Comparison of ENCODE assay signal across 8 mouse cellular contexts in genomic region chr4:141444451-141445327, GRCm38 (mm10). TPM values are rescaled to one million over a fixed set of nuclear protein-coding genes. Genes with fewer than 3 reads are reported as not detected.
DNase-seq lines count a peak whose midpoint lies in the region; ATAC-seq and TF ChIP-seq lines count a peak whose summit lies in the region.

Gene Zbtb17 (plus strand): TSS chr4:141444654.

- peaks cover 4% of the 10 kb centered on the region; the same call in 1 of the 2 replicates for H3K27me3 ChIP-seq in E14TG2a.4 (ENCODE audit: insufficient read depth, low read length)
- H3K27me3 ChIP-seq in forebrain, embryonic 12.5 days: no peaks in the 10 kb centered on the region
- no peaks in the 10 kb centered on the region for H3K27me3 ChIP-seq in heart, embryonic 16.5 days (ENCODE audit: control insufficient read depth, insufficient read depth, low read length)
- H3K27me3 ChIP-seq in liver, embryonic 15.5 days: no peaks in the 10 kb centered on the region
- H3K27me3 ChIP-seq in neural tube, embryonic 11.5 days (ENCODE audit: control insufficient read depth, insufficient read depth, low read length): no peaks in the 10 kb centered on the region
- H3K27me3 ChIP-seq in stomach, embryonic 16.5 days (ENCODE audit: control insufficient read depth, insufficient read depth, low read length): no peaks in the 10 kb centered on the region

- H3K4me3 ChIP-seq in E14TG2a.4 (replicated peaks; ENCODE audit: low read length): peak within 1 kb of the TSS; percentile 97
- H3K4me3 ChIP-seq in forebrain, embryonic 12.5 days (replicated peaks): peak within 1 kb of the TSS; percentile 100
- H3K4me3 ChIP-seq in heart, embryonic 16.5 days (ENCODE audit: low read length): peak within 1 kb of the TSS; percentile 98
- peak within 1 kb of the TSS; percentile 99 for H3K4me3 ChIP-seq in liver, embryonic 15.5 days (replicated peaks)
- H3K4me3 ChIP-seq in neural tube, embryonic 11.5 days (ENCODE audit: low read depth, low read length): peak within 1 kb of the TSS; percentile 99
- H3K4me3 ChIP-seq in stomach, embryonic 16.5 days (replicated peaks; ENCODE audit: low read length): peak within 1 kb of the TSS; percentile 97

- under 1% methylated on average over 75 of the region's 102 CpGs for WGBS in forebrain, embryonic 12.5 days
- WGBS in heart, embryonic 16.5 days: under 1% methylated on average over 77 of the region's 102 CpGs
- WGBS in liver, embryonic 15.5 days (ENCODE audit: insufficient replicate concordance): under 1% methylated on average over 89 of the region's 102 CpGs
- WGBS in neural tube, embryonic 11.5 days: under 1% methylated on average over 73 of the region's 102 CpGs
- under 1% methylated on average over 76 of the region's 102 CpGs for WGBS in stomach, embryonic 16.5 days

- H3K9ac ChIP-seq in forebrain, embryonic 12.5 days: peak within 1 kb of the TSS; percentile 94
- peak within 1 kb of the TSS; percentile 97 for H3K9ac ChIP-seq in heart, embryonic 16.5 days (ENCODE audit: low read length)
- peak within 1 kb of the TSS; percentile 92 for H3K9ac ChIP-seq in liver, embryonic 15.5 days
- H3K9ac ChIP-seq in neural tube, embryonic 11.5 days (ENCODE audit: low read length): peak within 1 kb of the TSS; percentile 98
- peak within 1 kb of the TSS; percentile 96 for H3K9ac ChIP-seq in stomach, embryonic 16.5 days (ENCODE audit: low read length)

- no peaks in the 10 kb centered on the region for H3K9me3 ChIP-seq in E14TG2a.4 (ENCODE audit: low read length)
- no peaks in the 10 kb centered on the region for H3K9me3 ChIP-seq in forebrain, embryonic 12.5 days
- H3K9me3 ChIP-seq in heart, embryonic 16.5 days (replicated peaks; ENCODE audit: control insufficient read depth, low read length): no peaks in the 10 kb centered on the region
- no peaks in the 10 kb centered on the region for H3K9me3 ChIP-seq in liver, embryonic 15.5 days (replicated peaks)
- no peaks in the 10 kb centered on the region for H3K9me3 ChIP-seq in neural tube, embryonic 11.5 days (ENCODE audit: control insufficient read depth, low read length)
- H3K9me3 ChIP-seq in stomach, embryonic 16.5 days (replicated peaks; ENCODE audit: control insufficient read depth, low read length): no peaks in the 10 kb centered on the region

- H3K36me3 ChIP-seq in E14TG2a.4 (ENCODE audit: insufficient read depth, low read length): peaks cover 27% of the 10 kb centered on the region
- H3K36me3 ChIP-seq in forebrain, embryonic 12.5 days (replicated peaks): peaks cover 30% of the 10 kb centered on the region
- H3K36me3 ChIP-seq in heart, embryonic 16.5 days (ENCODE audit: control insufficient read depth, insufficient read depth): peaks cover 9% of the 10 kb centered on the region; the same call in 1 of the 2 replicates
- H3K36me3 ChIP-seq in liver, embryonic 15.5 days (replicated peaks): peaks cover 18% of the 10 kb centered on the region
- H3K36me3 ChIP-seq in neural tube, embryonic 11.5 days (ENCODE audit: control insufficient read depth, insufficient read depth, low read length): peaks cover 6% of the 10 kb centered on the region
- no peaks in the 10 kb centered on the region for H3K36me3 ChIP-seq in stomach, embryonic 16.5 days (ENCODE audit: control insufficient read depth, insufficient read depth, low read length)

- peak; percentile 78 for DNase-seq in c-Kit-positive CD71-positive TER-119-negative erythroid progenitor cells, embryonic 14.5 days (ENCODE audit: low read depth)
- peak; percentile 91 to 95 for DNase-seq in kidney, postnatal 25 days
- peak; percentile 94 for DNase-seq in neural tube, embryonic 11.5 days (ENCODE audit: low spot score)

- peak within 1 kb of the TSS; percentile 85 for H3K27ac ChIP-seq in forebrain, embryonic 12.5 days
- H3K27ac ChIP-seq in heart, embryonic 16.5 days (ENCODE audit: low read length): peak within 1 kb of the TSS; percentile 80
- peak within 1 kb of the TSS; percentile 76 for H3K27ac ChIP-seq in liver, embryonic 15.5 days (replicated peaks)
- peak within 1 kb of the TSS; percentile 86 for H3K27ac ChIP-seq in neural tube, embryonic 11.5 days (ENCODE audit: low read depth, low read length)
- H3K27ac ChIP-seq in stomach, embryonic 16.5 days (ENCODE audit: low read length): peak within 1 kb of the TSS; percentile 72

- ATAC-seq in forebrain, embryonic 12.5 days (ENCODE audit: low FRiP score): peak; percentile 91
- peak; percentile 87 for ATAC-seq in heart, embryonic 16.5 days (replicated peaks; ENCODE audit: extremely low read depth, insufficient read depth, low FRiP score)
- peak; percentile 88 for ATAC-seq in liver, embryonic 15.5 days (ENCODE audit: insufficient read depth)
- ATAC-seq in neural tube, embryonic 11.5 days (ENCODE audit: insufficient read depth, low FRiP score, low TSS enrichment): peak; percentile 90
- peak; percentile 91 for ATAC-seq in stomach, embryonic 16.5 days (ENCODE audit: insufficient read depth, low FRiP score)

- no peak for TF ChIP-seq CTCF in E14TG2a.4 (conservative IDR thresholded peaks at IDR 0.05; ENCODE audit: low read length)

- H3K4me1 ChIP-seq in E14TG2a.4 (replicated peaks; ENCODE audit: low read depth, low read length): peaks cover 37% of the 10 kb centered on the region
- H3K4me1 ChIP-seq in forebrain, embryonic 12.5 days: peaks cover 20% of the 10 kb centered on the region
- peaks cover 16% of the 10 kb centered on the region for H3K4me1 ChIP-seq in heart, embryonic 16.5 days (ENCODE audit: control insufficient read depth, insufficient read depth, low read length)
- H3K4me1 ChIP-seq in liver, embryonic 15.5 days (replicated peaks): peaks cover 26% of the 10 kb centered on the region
- H3K4me1 ChIP-seq in neural tube, embryonic 11.5 days (ENCODE audit: control insufficient read depth, insufficient read depth, low read length): peaks cover 10% of the 10 kb centered on the region; the same call in 1 of the 2 replicates
- H3K4me1 ChIP-seq in stomach, embryonic 16.5 days (ENCODE audit: control insufficient read depth, insufficient read depth, low read length): peaks cover 12% of the 10 kb centered on the region

- peak within 1 kb of the TSS; percentile 82 for H3K4me2 ChIP-seq in forebrain, embryonic 12.5 days
- peak within 1 kb of the TSS; percentile 97 for H3K4me2 ChIP-seq in heart, embryonic 16.5 days (ENCODE audit: low read depth, low read length)
- H3K4me2 ChIP-seq in liver, embryonic 15.5 days: peak within 1 kb of the TSS; percentile 90
- peak within 1 kb of the TSS; percentile 89 for H3K4me2 ChIP-seq in neural tube, embryonic 11.5 days (ENCODE audit: low read depth)
- H3K4me2 ChIP-seq in stomach, embryonic 16.5 days (ENCODE audit: low read depth, low read length): peak within 1 kb of the TSS; percentile 81

RNA-seq across cellular contexts. Expression of gene Zbtb17, which starts in this region (rescaled TPM):
- 58.6 and 61.2 TPM in 2 replicates for polyA plus RNA-seq in forebrain, embryonic 12.5 days (2016; fragmentation: Nextera tagmentation; extraction: Ambion mirVana)
- polyA plus RNA-seq in heart, embryonic 16.5 days (2015; fragmentation: Nextera tagmentation; extraction: Ambion mirVana): 22.2 and 26.1 TPM in 2 replicates
- 8.5 and 8.9 TPM in 2 replicates for polyA plus RNA-seq in liver, embryonic 15.5 days (2015; fragmentation: Nextera tagmentation; extraction: Ambion mirVana)
- 46.5 and 48.0 TPM in 2 replicates for polyA plus RNA-seq in neural tube, embryonic 11.5 days (2014; fragmentation: Nextera tagmentation; extraction: Ambion mirVana)
- 31.8 and 35.6 TPM in 2 replicates for polyA plus RNA-seq in stomach, embryonic 16.5 days (2015; fragmentation: Nextera tagmentation; extraction: Ambion mirVana)

Comparison
In these comparisons a context has a peak if more than half of its experiments do, and no peak if none do; other contexts are left out.
1. Peak in every context shown above with its lines: DNase-seq, ATAC-seq, H3K4me3 ChIP-seq and H3K27ac ChIP-seq.